Mouse (Mus musculus) central nervous system, embryonic 14 days (tissue): ENCODE results near the gene Kif5c. TPM values are rescaled to one million over a fixed set of nuclear protein-coding genes. Genes with fewer than 3 reads are reported as not detected.

Experiments used
- polyA plus RNA-seq: library from polyadenylated mRNA; depleted of rRNA; stranded (reverse); fragments of >200 nt; gene quantifications from 2 replicates; pipeline ENCODE4 v1.2.3, GENCODE M21; 2012; rRNA removed

Kif5c gene
- 164 and 180 TPM in 2 replicates for polyA plus RNA-seq

DNA sequence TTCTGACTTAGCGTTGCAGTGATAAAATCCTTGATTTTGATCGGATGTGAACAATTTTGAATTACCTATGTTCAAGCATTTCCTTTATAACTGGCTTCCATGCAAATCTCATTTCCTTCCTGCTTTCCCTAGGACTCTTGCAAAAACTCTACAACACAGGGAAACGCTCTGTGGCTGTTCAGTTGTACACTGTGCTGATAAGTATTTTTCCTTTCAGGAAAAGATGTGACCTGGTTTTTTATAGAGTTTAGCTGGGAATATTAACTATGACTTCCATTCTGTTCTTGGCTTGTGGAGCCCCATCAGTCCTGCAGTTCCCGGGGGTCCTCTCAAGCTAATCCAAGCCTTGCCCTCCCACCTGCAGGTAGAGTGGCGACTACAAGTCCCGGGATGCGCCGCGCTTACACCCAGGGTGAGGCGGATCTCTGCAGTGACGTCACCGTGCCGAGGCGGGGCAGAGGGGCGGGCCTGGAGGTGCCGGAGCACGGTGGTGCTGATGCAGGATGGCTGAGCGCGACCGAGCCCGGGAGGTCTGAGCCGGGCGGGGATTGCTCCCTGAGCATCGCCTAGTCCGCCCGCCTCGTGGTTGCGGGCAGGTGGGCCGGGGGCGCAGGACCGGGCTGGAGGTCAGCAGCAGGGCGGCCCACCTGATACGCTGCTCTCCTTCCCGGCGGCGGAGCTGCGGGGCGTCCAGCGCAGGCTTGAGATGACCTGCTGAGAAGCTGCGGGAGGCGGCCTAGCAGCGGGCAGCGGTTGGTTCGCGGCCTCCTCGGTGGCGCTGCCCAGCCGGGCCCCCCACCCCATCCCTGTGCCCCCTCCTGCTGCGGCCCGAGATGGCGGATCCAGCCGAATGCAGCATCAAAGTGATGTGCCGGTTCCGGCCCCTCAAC, at the start of gene Kif5c:
Gene Kif5c (plus strand): TSS at position 470 of the 890 bp plus-strand sequence.

GRCm38 (mm10) chr2:49787376-49788050, 168.4 kb downstream of the Kif5c start, which contains the start of gene Lypd6b:
Gene Lypd6b, plus strand, starts transcription at chr2:49787688.

Other genes starting within 250 kb of the Kif5c start
- 29.1 and 33.4 TPM in 2 replicates for gene Epc2, start 167.8 kb upstream of the Kif5c start, polyA plus RNA-seq
- 5.1 and 5.3 TPM in 2 replicates for gene Lypd6b, start 168.4 kb downstream of the Kif5c start, polyA plus RNA-seq